Mouse (Mus musculus) intestine, embryonic 14.5 days (tissue): Measurements from ENCODE around the gene Tcn2. TPM values are rescaled to one million over a fixed set of nuclear protein-coding genes. Genes with fewer than 3 reads are reported as not detected.

Experiments used
- ATAC-seq: fragments of 200-750 bp; cut with Nextera tagmentation; replicated peaks from 2 replicates; pipeline ENCODE4 v1.8.0; 2017; ENCODE audit warnings: low read depth, moderate number of reproducible peaks, moderate TSS enrichment, moderate library complexity; ENCODE audit not compliant: low FRiP score, low TSS enrichment
- DNase-seq: peaks from one replicate; pipeline ENCODE4 v3.0.0-alpha.2; 2018; ENCODE audit warnings: low spot score
- H3K27ac ChIP-seq: fragments of 300-500 bp; sonication (generic); 2 replicates; pipeline ENCODE4 v1.5.1; 2014; ENCODE audit warnings: low read depth, mild to moderate bottlenecking, control low read depth
- H3K27me3 ChIP-seq: fragments of 300-500 bp; sonication (generic); replicated peaks from 2 replicates; pipeline ENCODE4 v1.6.1; 2014; ENCODE audit warnings: low read length, control low read depth; ENCODE audit not compliant: control insufficient read depth, insufficient read depth
- H3K36me3 ChIP-seq: fragments of 300-500 bp; sonication (generic); 2 replicates; pipeline ENCODE4 v1.6.1; 2014; ENCODE audit warnings: low read length, control low read depth; ENCODE audit not compliant: control insufficient read depth, insufficient read depth
- H3K4me1 ChIP-seq: fragments of 300-500 bp; sonication (generic); replicated peaks from 2 replicates; pipeline ENCODE4 v1.6.1; 2014; ENCODE audit warnings: low read length, control low read depth, mixed read lengths; ENCODE audit not compliant: control insufficient read depth, insufficient read depth
- H3K4me2 ChIP-seq: fragments of 300-500 bp; sonication (generic); 2 replicates; pipeline ENCODE4 v1.6.1; 2014; ENCODE audit warnings: low read length
- H3K4me3 ChIP-seq: fragments of 300-500 bp; sonication (generic); 2 replicates; pipeline ENCODE4 v1.5.1; 2014; ENCODE audit warnings: low read depth, low read length, control low read depth, mixed read lengths
- H3K9ac ChIP-seq: fragments of 300-500 bp; sonication (generic); 2 replicates; pipeline ENCODE4 v1.6.1; 2014; ENCODE audit warnings: mild to moderate bottlenecking, low read length
- H3K9me3 ChIP-seq: fragments of 300-500 bp; sonication (generic); 2 replicates; pipeline ENCODE4 v1.6.1; 2016; ENCODE audit warnings: low read length, control low read depth; ENCODE audit not compliant: control insufficient read depth
- WGBS: fragments of 180-500 bp; shearing (Covaris S2); extraction: QIAGEN DNeasy Blood & Tissue Kit; methylation state at CpG from one replicate; pipeline ENCODE4 v1.1.7; 2014; 5-methylcytosine and 5-hydroxymethylcytosine counted together
- polyA plus RNA-seq: library from polyadenylated mRNA; unstranded; fragments of >200 nt; fragmentation: Nextera tagmentation; extraction: Ambion mirVana; gene quantifications from 2 replicates; pipeline ENCODE4 v1.2.1, GENCODE M21; 2014

Gene Tcn2
- polyA plus RNA-seq, 1 experiment from 2014 or later, result 37.9 TPM

- peaks cover 29% of the 10 kb centered on the region; the same call in 1 of the 2 replicates for H3K36me3 ChIP-seq
- no peak for DNase-seq
- no peaks in the 10 kb centered on the region for H3K4me1 ChIP-seq
- H3K4me2 ChIP-seq, result no peak overlapping the region
- H3K27me3 ChIP-seq, result no peaks in the 10 kb centered on the region
- no peaks in the 10 kb centered on the region for H3K9me3 ChIP-seq
- ATAC-seq, result no peak
- no peak overlapping the region for H3K9ac ChIP-seq
- no peak overlapping the region for H3K27ac ChIP-seq
- no peak overlapping the region for H3K4me3 ChIP-seq
- 95% methylated on average over 9 of the region's 9 CpGs for WGBS
These were observed 9.8 kb downstream of the Tcn2 start for GRCm38 (mm10) chr11:3922115-3922514.

DNA sequence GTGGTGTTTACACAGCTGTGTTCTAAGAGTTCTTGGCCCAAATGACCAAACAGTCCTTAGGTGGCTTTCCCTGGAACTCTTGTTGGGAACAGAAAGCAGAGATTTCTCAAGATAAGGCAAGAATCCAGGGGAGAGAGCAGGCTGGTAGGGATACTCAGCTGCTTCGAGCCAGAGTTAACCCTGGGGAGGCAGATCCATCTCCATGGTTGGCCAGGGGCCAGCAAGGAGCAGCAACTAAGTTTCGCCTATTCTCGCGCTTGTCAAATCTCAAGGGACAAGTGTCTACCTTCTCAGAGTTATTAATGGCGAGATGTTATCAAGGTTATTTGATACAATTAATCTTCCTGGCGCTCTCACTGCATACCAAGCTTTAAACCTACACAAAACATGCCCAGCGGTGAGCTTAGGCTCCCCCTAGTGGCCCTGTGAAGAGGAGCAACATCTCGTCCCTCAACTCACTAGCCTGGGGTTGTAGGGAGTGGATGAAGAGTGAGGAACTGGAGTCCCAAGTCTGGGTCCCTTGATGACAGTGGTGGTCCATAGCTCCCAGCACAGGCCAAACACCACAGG is 10.6 kb downstream of the Tcn2 start:
- peaks cover 21% of the 10 kb centered on the region; the same call in 1 of the 2 replicates for H3K36me3 ChIP-seq
- H3K4me3 ChIP-seq, result no peak overlapping the region
- ATAC-seq, result 0 out of 2 replicates have a peak, but pooled peaks have one; percentile 13

GRCm38 (mm10) chr11:3920476-3920875 is 11.5 kb downstream of the Tcn2 start:
- no peak for DNase-seq
- H3K9me3 ChIP-seq, result no peaks in the 10 kb centered on the region
- H3K27ac ChIP-seq, result no peak overlapping the region

More for the DNA sequence above, 10.6 kb downstream of the Tcn2 start:
- H3K9ac ChIP-seq, result no peak overlapping the region
- H3K4me2 ChIP-seq, result no peak overlapping the region
- H3K9me3 ChIP-seq, result no peaks in the 10 kb centered on the region
- WGBS, result 33% methylated on average over 8 of the region's 8 CpGs
- H3K27me3 ChIP-seq, result no peaks in the 10 kb centered on the region
- no peak for DNase-seq
- no peak overlapping the region for H3K27ac ChIP-seq
- no peaks in the 10 kb centered on the region for H3K4me1 ChIP-seq

DNA sequence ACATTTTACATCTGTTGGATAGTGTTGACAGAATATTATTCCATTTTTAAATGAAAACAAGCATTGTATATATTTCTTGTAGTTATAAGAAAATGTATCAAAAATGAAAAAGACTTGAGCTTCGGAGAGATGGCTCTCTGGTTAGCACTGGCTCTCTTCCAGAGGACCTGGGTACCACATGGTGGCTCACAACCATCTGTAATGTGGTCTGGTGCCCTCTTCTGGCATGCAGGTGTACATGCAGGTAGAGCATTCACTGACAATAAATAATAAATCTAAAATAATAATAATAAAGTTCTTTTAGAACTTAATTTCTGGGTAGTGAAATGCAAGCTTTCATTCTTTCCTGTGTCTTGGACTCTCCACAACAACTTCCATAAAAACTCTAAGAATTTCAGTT is 13.2 kb downstream of the Tcn2 start:
- ATAC-seq (no peak), DNase-seq (no peak)
- Histone ChIP-seq H3K36me3 (peaks cover 4% of the 10 kb centered on the region; the same call in 1 of the 2 replicates), H3K9ac (no peak overlapping the region), H3K27me3 (no peaks in the 10 kb centered on the region), H3K4me3 (no peak overlapping the region), H3K27ac (no peak overlapping the region), H3K4me2 (no peak overlapping the region), H3K4me1 (no peaks in the 10 kb centered on the region), H3K9me3 (no peaks in the 10 kb centered on the region)
- 68% methylated on average over 1 of the region's 1 CpGs for WGBS

More at GRCm38 (mm10) chr11:3920476-3920875, 11.5 kb downstream of the Tcn2 start:
- H3K4me3 ChIP-seq, result no peak overlapping the region
- no peaks in the 10 kb centered on the region for H3K4me1 ChIP-seq
- H3K4me2 ChIP-seq, result no peak overlapping the region
- ATAC-seq, result no peak
- no peaks in the 10 kb centered on the region for H3K27me3 ChIP-seq
- 84% methylated on average over 7 of the region's 7 CpGs for WGBS
- peaks cover 14% of the 10 kb centered on the region; the same call in 1 of the 2 replicates for H3K36me3 ChIP-seq
- H3K9ac ChIP-seq, result no peak overlapping the region

DNA sequence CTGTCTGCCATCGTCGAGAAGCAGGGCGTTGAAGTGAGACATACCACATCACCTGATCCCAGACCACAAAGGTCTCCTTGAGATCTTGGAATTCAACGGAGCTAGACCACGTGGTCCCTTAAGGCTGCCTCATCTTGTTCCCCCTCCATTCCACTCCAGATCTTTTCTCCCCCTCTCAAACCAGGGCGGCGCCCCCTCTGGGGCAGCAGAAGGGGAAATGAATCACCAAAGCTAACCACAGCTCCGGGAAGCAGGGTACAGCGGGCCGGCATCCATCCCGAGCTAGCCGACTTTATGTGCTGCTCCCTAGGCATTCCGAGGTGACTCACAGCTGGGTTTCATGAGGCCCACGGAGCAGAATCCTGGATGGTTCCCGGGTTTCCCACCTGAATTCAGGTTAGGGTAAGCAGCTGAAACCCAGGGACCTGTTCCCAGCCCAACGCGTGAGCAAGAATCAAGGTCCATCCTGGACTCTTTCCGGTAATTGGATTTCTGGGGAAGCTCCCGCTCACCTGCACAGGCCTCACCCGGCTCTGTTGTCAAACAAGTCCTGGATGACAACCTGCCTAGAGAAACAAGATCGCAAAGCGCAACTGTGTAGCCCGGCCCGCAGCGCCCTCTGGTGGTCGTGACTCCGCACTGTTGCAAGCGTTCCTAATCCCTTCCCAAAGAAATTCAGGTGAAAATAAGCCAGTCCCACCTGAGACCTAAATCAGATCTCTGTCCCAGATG is 17.7 kb downstream of the Tcn2 start, which contains the start of gene Slc35e4:
Slc35e4 (minus strand) TSS at position 556 of the 732 bp plus-strand sequence.
- peak within 1 kb of the TSS; percentile 64 for H3K27ac ChIP-seq
- peaks cover 4% of the 10 kb centered on the region for H3K4me1 ChIP-seq
- no peaks in the 10 kb centered on the region for H3K36me3 ChIP-seq
- 1% methylated on average over 27 of the region's 28 CpGs for WGBS
- H3K9ac ChIP-seq, result peak within 1 kb of the TSS; percentile 36; the same call in 1 of the 2 replicates
- peaks cover 7% of the 10 kb centered on the region; the same call in 1 of the 2 replicates for H3K27me3 ChIP-seq
- peak within 1 kb of the TSS; percentile 84 for H3K4me2 ChIP-seq
- peak; percentile 98 for DNase-seq
- peak; percentile 61 for ATAC-seq
- no peaks in the 10 kb centered on the region for H3K9me3 ChIP-seq
- peak within 1 kb of the TSS; percentile 50 for H3K4me3 ChIP-seq

DNA sequence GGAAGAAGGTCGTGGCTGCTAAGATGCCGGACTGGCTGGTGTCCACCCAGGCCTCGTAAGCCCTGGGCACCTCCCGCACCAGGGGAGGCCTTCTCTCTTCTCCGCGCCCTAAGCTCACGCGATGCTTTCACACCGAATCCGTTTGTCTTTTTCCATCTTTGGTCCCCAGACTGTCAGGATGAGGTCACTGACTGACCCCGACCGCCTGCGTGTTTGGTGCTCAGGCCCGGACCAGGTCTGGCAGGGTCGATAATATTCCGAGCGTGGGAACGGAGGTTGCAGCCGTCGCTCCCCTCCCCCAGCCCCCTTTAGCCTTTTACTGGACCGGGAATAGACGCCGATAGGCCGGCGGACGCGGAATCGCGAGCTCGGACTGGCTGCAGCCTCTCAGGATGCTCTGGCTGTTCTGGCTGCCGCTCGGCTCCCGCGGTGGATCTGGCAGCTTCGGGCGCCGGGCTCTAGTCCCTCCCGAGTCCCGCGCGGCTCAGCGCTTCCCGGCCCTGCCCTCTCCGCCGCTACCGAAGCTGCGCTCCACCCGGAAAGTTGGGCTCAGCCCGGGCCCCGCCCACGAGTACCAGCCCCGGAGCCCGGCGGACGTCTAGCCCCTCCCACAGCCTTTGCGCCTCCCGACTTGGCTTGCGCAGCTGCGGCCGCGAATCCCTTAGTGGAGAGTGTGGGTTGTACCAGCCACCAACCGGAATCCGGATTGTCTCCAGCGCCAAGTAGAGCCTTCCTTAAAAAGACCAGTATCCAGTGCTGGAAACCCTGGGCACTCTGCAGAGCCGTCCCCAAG is 18.4 kb downstream of the Tcn2 start:
- Histone ChIP-seq H3K9ac (peak overlapping the region; percentile 36; the same call in 1 of the 2 replicates), H3K27ac (peak overlapping the region; percentile 64), H3K4me1 (peaks cover 4% of the 10 kb centered on the region), H3K36me3 (no peaks in the 10 kb centered on the region), H3K4me2 (peak overlapping the region; percentile 84), H3K27me3 (peaks cover 7% of the 10 kb centered on the region; the same call in 1 of the 2 replicates), H3K4me3 (peak overlapping the region; percentile 50), H3K9me3 (no peaks in the 10 kb centered on the region)
- peak; percentile 89 for DNase-seq
- WGBS, result 1% methylated on average over 65 of the region's 65 CpGs
- peak; percentile 85 for ATAC-seq

DNA sequence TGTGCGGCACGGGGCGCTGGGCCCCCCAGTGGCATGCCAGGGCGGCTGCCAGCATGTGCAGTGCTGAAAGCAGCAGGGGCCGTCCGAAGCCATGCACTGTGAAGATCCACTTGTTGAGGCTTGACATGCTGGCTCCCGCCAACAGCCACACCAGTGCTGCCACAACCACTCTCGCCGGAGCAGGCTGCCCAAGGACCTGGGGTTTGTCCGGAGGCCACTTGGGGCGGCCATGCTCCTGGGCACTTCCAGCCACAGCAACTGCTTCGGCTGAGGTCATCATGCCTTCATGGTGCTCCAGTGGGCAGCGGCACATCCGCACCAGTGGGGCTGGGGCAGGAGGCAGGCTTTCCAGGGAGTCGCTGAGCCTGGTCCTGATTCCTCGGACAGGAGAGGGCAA is 19.1 kb downstream of the Tcn2 start:
- peak overlapping the region; percentile 36; the same call in 1 of the 2 replicates for H3K9ac ChIP-seq
- DNase-seq (peak; percentile 68), ATAC-seq (0 out of 2 replicates have a peak, but pooled peaks have one; percentile 16)
- H3K27ac ChIP-seq, result no peak overlapping the region
- H3K9me3 ChIP-seq, result no peaks in the 10 kb centered on the region
- WGBS, result 4% methylated on average over 16 of the region's 16 CpGs
- H3K27me3 ChIP-seq, result peaks cover 7% of the 10 kb centered on the region; the same call in 1 of the 2 replicates
- peaks cover 4% of the 10 kb centered on the region for H3K4me1 ChIP-seq
- H3K36me3 ChIP-seq, result no peaks in the 10 kb centered on the region
- peak overlapping the region; percentile 50 for H3K4me3 ChIP-seq
- H3K4me2 ChIP-seq, result peak overlapping the region; percentile 84
